Mouse (Mus musculus) erythroblast, embryonic 14.5 days (primary cell): ENCODE data around the gene Cux2. TPM values are rescaled to one million over a fixed set of nuclear protein-coding genes. Genes with fewer than 3 reads are reported as not detected.

Experiments used
- H3K27me3 ChIP-seq: 2 replicates; pipeline ENCODE4 v1.6.1; 2012; ENCODE audit warnings: inconsistent platforms; ENCODE audit not compliant: control insufficient read depth
- H3K36me3 ChIP-seq: 2 replicates; pipeline ENCODE4 v1.6.1; 2012; ENCODE audit warnings: mild to moderate bottlenecking, inconsistent platforms; ENCODE audit not compliant: control insufficient read depth
- H3K4me1 ChIP-seq: 2 replicates; pipeline ENCODE4 v1.6.1; 2012; ENCODE audit warnings: inconsistent platforms; ENCODE audit not compliant: control insufficient read depth
- H3K4me3 ChIP-seq: replicated peaks from 2 replicates; pipeline ENCODE3; 2012; ENCODE audit warnings: moderate library complexity, mild to moderate bottlenecking, inconsistent platforms
- H3K9me3 ChIP-seq: 2 replicates; pipeline ENCODE4 v1.6.1; 2012; ENCODE audit warnings: low read length, inconsistent platforms, mixed read lengths; ENCODE audit not compliant: control insufficient read depth
- GATA1 ChIP-seq: IDR thresholded peaks from 2 replicates; pipeline ENCODE4 v1.6.1; 2012; ENCODE audit warnings: low read length, inconsistent platforms, mixed read lengths
- TAL1 ChIP-seq: IDR thresholded peaks from 3 replicates; pipeline ENCODE4 v1.6.1; 2012; ENCODE audit warnings: low read length, inconsistent platforms, mixed read lengths
- polyA plus RNA-seq: library from polyadenylated mRNA; stranded (reverse); fragments of >175 nt; gene quantifications from 2 replicates; pipeline ENCODE4 v1.2.3, GENCODE M21; 2012

Gene Cux2
- polyA plus RNA-seq, 1 experiment: 0.05 TPM

GRCm38 (mm10) chr5:121996701-121997100 lies 53.2 kb downstream of the Cux2 start:
- H3K4me3 ChIP-seq: no peak overlapping the region
- H3K9me3 ChIP-seq: no peaks in the 10 kb centered on the region
- no peaks in the 10 kb centered on the region; the same call in 1 of the 2 replicates for H3K4me1 ChIP-seq
- H3K27me3 ChIP-seq: no peaks in the 10 kb centered on the region
- no peaks in the 10 kb centered on the region for H3K36me3 ChIP-seq
- no peak for TF ChIP-seq GATA1
- no peak for TF ChIP-seq TAL1

- no peak overlapping the region for H3K4me3 ChIP-seq
- no peaks in the 10 kb centered on the region for H3K27me3 ChIP-seq
- H3K36me3 ChIP-seq: no peaks in the 10 kb centered on the region
- H3K9me3 ChIP-seq: no peaks in the 10 kb centered on the region
- H3K4me1 ChIP-seq: no peaks in the 10 kb centered on the region; the same call in 1 of the 2 replicates
- TF ChIP-seq GATA1 (no peak), TAL1 (no peak)
Measured at GRCm38 (mm10) chr5:121994808-121995207, 55.1 kb downstream of the Cux2 start.

- Histone ChIP-seq H3K27me3 (no peaks in the 10 kb centered on the region), H3K4me1 (no peaks in the 10 kb centered on the region), H3K9me3 (no peaks in the 10 kb centered on the region), H3K4me3 (no peak overlapping the region), H3K36me3 (no peaks in the 10 kb centered on the region)
- TF ChIP-seq GATA1: no peak
Measured at GRCm38 (mm10) chr5:121991914-121992313, 58.0 kb downstream of the Cux2 start.

GRCm38 (mm10) chr5:121985855-121986254 lies 64.0 kb downstream of the Cux2 start:
- no peaks in the 10 kb centered on the region for H3K27me3 ChIP-seq
- no peak overlapping the region for H3K4me3 ChIP-seq
- H3K4me1 ChIP-seq: no peaks in the 10 kb centered on the region
- no peaks in the 10 kb centered on the region for H3K36me3 ChIP-seq
- TF ChIP-seq GATA1 (no peak), TAL1 (no peak)
- H3K9me3 ChIP-seq: no peaks in the 10 kb centered on the region

GRCm38 (mm10) chr5:121981650-121982131 lies 68.2 kb downstream of the Cux2 start:
- Histone ChIP-seq H3K27me3 (no peaks in the 10 kb centered on the region), H3K4me3 (no peak overlapping the region), H3K36me3 (no peaks in the 10 kb centered on the region), H3K4me1 (no peaks in the 10 kb centered on the region), H3K9me3 (no peaks in the 10 kb centered on the region)
- TF ChIP-seq TAL1 (no peak), GATA1 (no peak)

- Histone ChIP-seq H3K36me3 (no peaks in the 10 kb centered on the region), H3K4me1 (no peaks in the 10 kb centered on the region), H3K27me3 (no peaks in the 10 kb centered on the region), H3K4me3 (no peak overlapping the region), H3K9me3 (no peaks in the 10 kb centered on the region)
- TF ChIP-seq TAL1 (no peak), GATA1 (no peak)
Measured at GRCm38 (mm10) chr5:121976331-121976730, 73.6 kb downstream of the Cux2 start.

GRCm38 (mm10) chr5:121973541-121973940 lies 76.4 kb downstream of the Cux2 start:
- Histone ChIP-seq H3K9me3 (no peaks in the 10 kb centered on the region), H3K27me3 (no peaks in the 10 kb centered on the region), H3K36me3 (no peaks in the 10 kb centered on the region), H3K4me1 (no peaks in the 10 kb centered on the region), H3K4me3 (no peak overlapping the region)
- no peak for TF ChIP-seq GATA1
- no peak for TF ChIP-seq TAL1

GRCm38 (mm10) chr5:121972680-121973192 lies 77.2 kb downstream of the Cux2 start:
- TF ChIP-seq TAL1: no peak
- TF ChIP-seq GATA1: no peak
- Histone ChIP-seq H3K36me3 (no peaks in the 10 kb centered on the region), H3K27me3 (no peaks in the 10 kb centered on the region), H3K9me3 (no peaks in the 10 kb centered on the region), H3K4me1 (no peaks in the 10 kb centered on the region), H3K4me3 (no peak overlapping the region)

GRCm38 (mm10) chr5:121968999-121969398 lies 80.9 kb downstream of the Cux2 start:
- H3K27me3 ChIP-seq: no peaks in the 10 kb centered on the region
- H3K9me3 ChIP-seq: no peaks in the 10 kb centered on the region
- no peak for TF ChIP-seq GATA1
- TF ChIP-seq TAL1: no peak
- H3K4me3 ChIP-seq: no peak overlapping the region
- no peaks in the 10 kb centered on the region for H3K4me1 ChIP-seq
- H3K36me3 ChIP-seq: no peaks in the 10 kb centered on the region

- Histone ChIP-seq H3K9me3 (no peaks in the 10 kb centered on the region), H3K36me3 (no peaks in the 10 kb centered on the region), H3K4me1 (no peaks in the 10 kb centered on the region), H3K4me3 (no peak overlapping the region), H3K27me3 (no peaks in the 10 kb centered on the region)
- TF ChIP-seq GATA1: no peak
- TF ChIP-seq TAL1: no peak
Measured at GRCm38 (mm10) chr5:121968416-121968815, 81.5 kb downstream of the Cux2 start.

GRCm38 (mm10) chr5:121967520-121967919 lies 82.4 kb downstream of the Cux2 start:
- Histone ChIP-seq H3K36me3 (no peaks in the 10 kb centered on the region), H3K9me3 (no peaks in the 10 kb centered on the region), H3K4me3 (no peak overlapping the region), H3K4me1 (no peaks in the 10 kb centered on the region), H3K27me3 (no peaks in the 10 kb centered on the region)
- TF ChIP-seq GATA1: no peak
- no peak for TF ChIP-seq TAL1
